Mouse (Mus musculus) midbrain, embryonic 15.5 days (tissue): Measurements from ENCODE around the gene Ly6g6f. TPM values are rescaled to one million over a fixed set of nuclear protein-coding genes. Genes with fewer than 3 reads are reported as not detected.

Experiments used
- ATAC-seq: fragments of 200-750 bp; cut with Nextera tagmentation; replicated peaks from 2 replicates; pipeline ENCODE4 v1.8.0; 2017; ENCODE audit warnings: moderate TSS enrichment
- H3K27ac ChIP-seq: fragments of 300-500 bp; sonication (generic); 2 replicates; pipeline ENCODE4 v1.5.1; 2015; ENCODE audit warnings: mild to moderate bottlenecking, inconsistent platforms
- H3K27me3 ChIP-seq: fragments of 300-500 bp; sonication (generic); replicated peaks from 2 replicates; pipeline ENCODE4 v1.6.1; 2015; ENCODE audit warnings: inconsistent platforms
- H3K36me3 ChIP-seq: fragments of 300-500 bp; sonication (generic); replicated peaks from 2 replicates; pipeline ENCODE4 v1.6.1; 2015; ENCODE audit warnings: inconsistent platforms
- H3K4me1 ChIP-seq: fragments of 300-500 bp; sonication (generic); 2 replicates; pipeline ENCODE4 v1.6.1; 2015; ENCODE audit warnings: inconsistent platforms
- H3K4me2 ChIP-seq: fragments of 300-500 bp; sonication (generic); 2 replicates; pipeline ENCODE4 v1.6.1; 2015; ENCODE audit warnings: inconsistent platforms, mild to moderate bottlenecking, moderate library complexity
- H3K4me3 ChIP-seq: fragments of 300-500 bp; sonication (generic); 2 replicates; pipeline ENCODE4 v1.5.1; 2015; ENCODE audit warnings: mild to moderate bottlenecking, inconsistent platforms
- H3K9ac ChIP-seq: fragments of 300-500 bp; sonication (generic); 2 replicates; pipeline ENCODE4 v1.6.1; 2015; ENCODE audit warnings: mild to moderate bottlenecking, inconsistent platforms
- H3K9me3 ChIP-seq: fragments of 300-500 bp; sonication (generic); 2 replicates; pipeline ENCODE4 v1.6.1; 2016; ENCODE audit warnings: inconsistent platforms
- WGBS: fragments of 180-500 bp; shearing (Covaris S2); methylation state at CpG from one replicate; pipeline ENCODE4 v1.1.7; 2015; ENCODE audit warnings: mixed read lengths; 5-methylcytosine and 5-hydroxymethylcytosine counted together
- polyA plus RNA-seq: library from polyadenylated mRNA; unstranded; fragments of >200 nt; fragmentation: Nextera tagmentation; extraction: Ambion mirVana; gene quantifications from 2 replicates; pipeline ENCODE4 v1.2.1, GENCODE M21; 2015

The Ly6g6f gene
- polyA plus RNA-seq, 1 experiment from 2014 or later, result not detected

GRCm38 (mm10) chr17:35104079-35104478, 18.7 kb upstream of the Ly6g6f start:
- no peak overlapping the region for H3K9ac ChIP-seq
- peaks cover 33% of the 10 kb centered on the region; the same call in 1 of the 2 replicates for H3K36me3 ChIP-seq
- 94% methylated on average over 7 of the region's 7 CpGs for WGBS
- no peaks in the 10 kb centered on the region for H3K27me3 ChIP-seq
- ATAC-seq, result no peak
- H3K4me2 ChIP-seq, result no peak overlapping the region
- H3K27ac ChIP-seq, result no peak overlapping the region
- peaks cover 6% of the 10 kb centered on the region; the same call in 1 of the 2 replicates for H3K4me1 ChIP-seq
- H3K9me3 ChIP-seq, result no peaks in the 10 kb centered on the region
- no peak overlapping the region for H3K4me3 ChIP-seq

GRCm38 (mm10) chr17:35103221-35103690, 17.8 kb upstream of the Ly6g6f start:
- Histone ChIP-seq H3K4me3 (no peak overlapping the region), H3K4me1 (peaks cover 6% of the 10 kb centered on the region; the same call in 1 of the 2 replicates), H3K27ac (no peak overlapping the region), H3K9ac (no peak overlapping the region), H3K27me3 (no peaks in the 10 kb centered on the region), H3K4me2 (no peak overlapping the region), H3K9me3 (no peaks in the 10 kb centered on the region), H3K36me3 (peaks cover 38% of the 10 kb centered on the region; the same call in 1 of the 2 replicates)
- no peak for ATAC-seq
- 71% methylated on average over 6 of the region's 6 CpGs for WGBS

- H3K4me1 ChIP-seq, result peaks cover 6% of the 10 kb centered on the region; the same call in 1 of the 2 replicates
- no peaks in the 10 kb centered on the region for H3K27me3 ChIP-seq
- no peak overlapping the region for H3K9ac ChIP-seq
- ATAC-seq, result no peak
- H3K36me3 ChIP-seq, result peaks cover 39% of the 10 kb centered on the region; the same call in 1 of the 2 replicates
- 68% methylated on average over 8 of the region's 8 CpGs for WGBS
- no peaks in the 10 kb centered on the region for H3K9me3 ChIP-seq
- H3K27ac ChIP-seq, result no peak overlapping the region
- no peak overlapping the region for H3K4me3 ChIP-seq
- H3K4me2 ChIP-seq, result no peak overlapping the region
Observed at GRCm38 (mm10) chr17:35102299-35102698, 16.9 kb upstream of the Ly6g6f start.

GRCm38 (mm10) chr17:35101161-35101560, 15.8 kb upstream of the Ly6g6f start:
- Histone ChIP-seq H3K4me3 (no peak overlapping the region), H3K36me3 (peaks cover 50% of the 10 kb centered on the region), H3K4me1 (peaks cover 6% of the 10 kb centered on the region; the same call in 1 of the 2 replicates), H3K27me3 (no peaks in the 10 kb centered on the region), H3K4me2 (no peak overlapping the region), H3K9ac (no peak overlapping the region), H3K9me3 (no peaks in the 10 kb centered on the region), H3K27ac (no peak overlapping the region)
- ATAC-seq, result no peak
- WGBS, result 90% methylated on average over 11 of the region's 11 CpGs

- no peak for ATAC-seq
- Histone ChIP-seq H3K4me2 (no peak overlapping the region), H3K27me3 (no peaks in the 10 kb centered on the region), H3K9ac (no peak overlapping the region), H3K9me3 (no peaks in the 10 kb centered on the region), H3K4me1 (no peaks in the 10 kb centered on the region), H3K27ac (no peak overlapping the region), H3K36me3 (peaks cover 50% of the 10 kb centered on the region), H3K4me3 (no peak overlapping the region)
- WGBS, result 76% methylated on average over 10 of the region's 10 CpGs
Observed at GRCm38 (mm10) chr17:35100196-35100765, 14.9 kb upstream of the Ly6g6f start.

GRCm38 (mm10) chr17:35097164-35097655, 11.8 kb upstream of the Ly6g6f start:
- no peaks in the 10 kb centered on the region for H3K27me3 ChIP-seq
- peaks cover 39% of the 10 kb centered on the region for H3K36me3 ChIP-seq
- no peak overlapping the region for H3K4me3 ChIP-seq
- no peak overlapping the region for H3K9ac ChIP-seq
- no peak for ATAC-seq
- H3K4me1 ChIP-seq, result no peaks in the 10 kb centered on the region
- H3K27ac ChIP-seq, result no peak overlapping the region
- WGBS, result 70% methylated on average over 12 of the region's 12 CpGs
- no peaks in the 10 kb centered on the region for H3K9me3 ChIP-seq
- no peak overlapping the region for H3K4me2 ChIP-seq

- no peaks in the 10 kb centered on the region for H3K27me3 ChIP-seq
- no peak for ATAC-seq
- H3K27ac ChIP-seq, result no peak overlapping the region
- no peak overlapping the region for H3K9ac ChIP-seq
- no peaks in the 10 kb centered on the region for H3K4me1 ChIP-seq
- no peak overlapping the region for H3K4me2 ChIP-seq
- no peak overlapping the region for H3K4me3 ChIP-seq
- 78% methylated on average over 12 of the region's 12 CpGs for WGBS
- peaks cover 33% of the 10 kb centered on the region for H3K36me3 ChIP-seq
- H3K9me3 ChIP-seq, result no peaks in the 10 kb centered on the region
Observed at GRCm38 (mm10) chr17:35096597-35096996, 11.2 kb upstream of the Ly6g6f start.

- H3K4me1 ChIP-seq, result peaks cover 14% of the 10 kb centered on the region
- no peak overlapping the region for H3K9ac ChIP-seq
- peaks cover 21% of the 10 kb centered on the region for H3K36me3 ChIP-seq
- no peaks in the 10 kb centered on the region for H3K9me3 ChIP-seq
- 94% methylated on average over 15 of the region's 15 CpGs for WGBS
- no peaks in the 10 kb centered on the region for H3K27me3 ChIP-seq
- no peak for ATAC-seq
- H3K4me2 ChIP-seq, result no peak overlapping the region
- H3K4me3 ChIP-seq, result no peak overlapping the region
- no peak overlapping the region for H3K27ac ChIP-seq
Observed at GRCm38 (mm10) chr17:35094475-35095365, 9.3 kb upstream of the Ly6g6f start.

GRCm38 (mm10) chr17:35092403-35093198, 7.2 kb upstream of the Ly6g6f start:
- Histone ChIP-seq H3K9me3 (no peaks in the 10 kb centered on the region), H3K36me3 (peaks cover 16% of the 10 kb centered on the region), H3K27me3 (no peaks in the 10 kb centered on the region), H3K4me3 (no peak overlapping the region), H3K9ac (no peak overlapping the region), H3K27ac (no peak overlapping the region), H3K4me2 (no peak overlapping the region), H3K4me1 (peaks cover 15% of the 10 kb centered on the region)
- ATAC-seq, result no peak
- WGBS, result 91% methylated on average over 14 of the region's 14 CpGs

GRCm38 (mm10) chr17:35090166-35090932, 4.9 kb upstream of the Ly6g6f start:
- Histone ChIP-seq H3K4me1 (peaks cover 15% of the 10 kb centered on the region), H3K9ac (peak overlapping the region; percentile 94), H3K9me3 (no peaks in the 10 kb centered on the region), H3K36me3 (peaks cover 4% of the 10 kb centered on the region), H3K27ac (peak overlapping the region; percentile 100; the same call in 1 of the 2 replicates), H3K4me2 (peak overlapping the region; percentile 67), H3K27me3 (no peaks in the 10 kb centered on the region), H3K4me3 (peak overlapping the region; percentile 73)
- WGBS, result 67% methylated on average over 8 of the region's 8 CpGs
- ATAC-seq, result no peak
